Mouse (Mus musculus) embryonic facial prominence, embryonic 15.5 days (tissue): ENCODE measurements around the gene Zfpm1. TPM values are rescaled to one million over a fixed set of nuclear protein-coding genes. Genes with fewer than 3 reads are reported as not detected.

Experiments
- ATAC-seq: fragments of 200-750 bp; cut with Nextera tagmentation; 2 replicates; pipeline ENCODE4 v1.8.0; 2017; ENCODE audit warnings: low read depth, moderate TSS enrichment; ENCODE audit not compliant: insufficient number of reproducible peaks, low FRiP score, low TSS enrichment
- H3K27ac ChIP-seq: fragments of 300-500 bp; sonication (generic); replicated peaks from 2 replicates; pipeline ENCODE4 v1.5.1; 2015; ENCODE audit warnings: mild to moderate bottlenecking, inconsistent platforms
- H3K27me3 ChIP-seq: fragments of 300-500 bp; sonication (generic); 2 replicates; pipeline ENCODE4 v1.6.1; 2015; ENCODE audit warnings: inconsistent platforms
- H3K36me3 ChIP-seq: fragments of 300-500 bp; sonication (generic); 2 replicates; pipeline ENCODE4 v1.6.1; 2015; ENCODE audit warnings: mild to moderate bottlenecking, inconsistent platforms
- H3K4me1 ChIP-seq: fragments of 300-500 bp; sonication (generic); 2 replicates; pipeline ENCODE4 v1.6.1; 2015; ENCODE audit warnings: inconsistent platforms
- H3K4me2 ChIP-seq: fragments of 300-500 bp; sonication (generic); replicated peaks from 2 replicates; pipeline ENCODE4 v1.6.1; 2015; ENCODE audit warnings: mild to moderate bottlenecking, inconsistent platforms
- H3K4me3 ChIP-seq: fragments of 300-500 bp; sonication (generic); replicated peaks from 2 replicates; pipeline ENCODE4 v1.5.1; 2015; ENCODE audit warnings: mild to moderate bottlenecking, inconsistent platforms
- H3K9ac ChIP-seq: fragments of 300-500 bp; sonication (generic); 2 replicates; pipeline ENCODE4 v1.6.1; 2015; ENCODE audit warnings: inconsistent platforms
- H3K9me3 ChIP-seq: fragments of 300-500 bp; sonication (generic); replicated peaks from 2 replicates; pipeline ENCODE4 v1.6.1; 2016; ENCODE audit warnings: inconsistent platforms
- WGBS: fragments of 180-500 bp; shearing (Covaris S2); methylation state at CpG from one replicate; pipeline ENCODE4 v1.1.7; 2015; 5-methylcytosine and 5-hydroxymethylcytosine counted together
- polyA plus RNA-seq: library from polyadenylated mRNA; unstranded; fragments of >200 nt; fragmentation: Nextera tagmentation; extraction: Ambion mirVana; gene quantifications from 2 replicates; pipeline ENCODE4 v1.2.1, GENCODE M21; 2015

The Zfpm1 gene
- polyA plus RNA-seq, 1 experiment from 2014 or later, result 1.6 TPM

GRCm38 (mm10) chr8:122338852-122339251 is 56.9 kb downstream of the Zfpm1 start:
- H3K9ac ChIP-seq, result no peak overlapping the region
- H3K27ac ChIP-seq, result no peak overlapping the region
- WGBS, result 52% methylated on average over 6 of the region's 6 CpGs
- no peak for ATAC-seq
- H3K4me2 ChIP-seq, result no peak overlapping the region
- H3K4me1 ChIP-seq, result peaks cover 41% of the 10 kb centered on the region
- H3K27me3 ChIP-seq, result peaks cover 57% of the 10 kb centered on the region
- no peak overlapping the region for H3K4me3 ChIP-seq
- peaks cover 10% of the 10 kb centered on the region; the same call in 1 of the 2 replicates for H3K36me3 ChIP-seq
- H3K9me3 ChIP-seq, result no peaks in the 10 kb centered on the region

GRCm38 (mm10) chr8:122340761-122341160 is 58.8 kb downstream of the Zfpm1 start:
- no peak overlapping the region for H3K4me2 ChIP-seq
- ATAC-seq, result no peak

GRCm38 (mm10) chr8:122341790-122342189 is 59.8 kb downstream of the Zfpm1 start:
- peaks cover 39% of the 10 kb centered on the region for H3K4me1 ChIP-seq
- 83% methylated on average over 6 of the region's 6 CpGs for WGBS
- H3K27me3 ChIP-seq, result peaks cover 32% of the 10 kb centered on the region
- H3K9ac ChIP-seq, result no peak overlapping the region
- ATAC-seq, result no peak
- no peak overlapping the region for H3K27ac ChIP-seq
- no peaks in the 10 kb centered on the region for H3K9me3 ChIP-seq
- H3K4me3 ChIP-seq, result no peak overlapping the region
- H3K4me2 ChIP-seq, result no peak overlapping the region
- no peaks in the 10 kb centered on the region for H3K36me3 ChIP-seq

More at GRCm38 (mm10) chr8:122340761-122341160, 58.8 kb downstream of the Zfpm1 start:
- Histone ChIP-seq H3K9ac (no peak overlapping the region), H3K4me1 (peaks cover 49% of the 10 kb centered on the region), H3K36me3 (no peaks in the 10 kb centered on the region), H3K27ac (no peak overlapping the region), H3K4me3 (no peak overlapping the region), H3K9me3 (no peaks in the 10 kb centered on the region), H3K27me3 (peaks cover 41% of the 10 kb centered on the region)
- WGBS, result 85% methylated on average over 3 of the region's 3 CpGs

GRCm38 (mm10) chr8:122342362-122342761 is 60.4 kb downstream of the Zfpm1 start:
- no peak for ATAC-seq
- Histone ChIP-seq H3K9me3 (no peaks in the 10 kb centered on the region), H3K27ac (no peak overlapping the region), H3K4me2 (no peak overlapping the region), H3K4me3 (no peak overlapping the region), H3K36me3 (no peaks in the 10 kb centered on the region), H3K4me1 (peaks cover 36% of the 10 kb centered on the region), H3K9ac (no peak overlapping the region), H3K27me3 (peaks cover 29% of the 10 kb centered on the region)
- WGBS, result 17% methylated on average over 5 of the region's 5 CpGs

- no peak for ATAC-seq
- H3K9ac ChIP-seq, result no peak overlapping the region
These were observed 60.9 kb downstream of the Zfpm1 start for GRCm38 (mm10) chr8:122342806-122343209.

GRCm38 (mm10) chr8:122343341-122343740 is 61.4 kb downstream of the Zfpm1 start:
- H3K27me3 ChIP-seq, result peaks cover 19% of the 10 kb centered on the region
- H3K36me3 ChIP-seq, result no peaks in the 10 kb centered on the region
- WGBS, result 5% methylated on average over 11 of the region's 11 CpGs
- H3K4me1 ChIP-seq, result peaks cover 38% of the 10 kb centered on the region
- ATAC-seq, result peak; percentile 17; the same call in 1 of the 2 replicates
- peak overlapping the region; percentile 31 for H3K4me3 ChIP-seq
- peak overlapping the region; percentile 51 for H3K4me2 ChIP-seq
- peak overlapping the region; percentile 51 for H3K27ac ChIP-seq
- H3K9ac ChIP-seq, result no peak overlapping the region
- no peaks in the 10 kb centered on the region for H3K9me3 ChIP-seq

More at GRCm38 (mm10) chr8:122342806-122343209, 60.9 kb downstream of the Zfpm1 start:
- WGBS, result 2% methylated on average over 9 of the region's 9 CpGs
- Histone ChIP-seq H3K4me2 (peak overlapping the region; percentile 51), H3K4me3 (peak overlapping the region; percentile 31), H3K4me1 (peaks cover 38% of the 10 kb centered on the region), H3K9me3 (no peaks in the 10 kb centered on the region), H3K27ac (peak overlapping the region; percentile 51), H3K27me3 (peaks cover 24% of the 10 kb centered on the region), H3K36me3 (no peaks in the 10 kb centered on the region)

GRCm38 (mm10) chr8:122343758-122344157 is 61.8 kb downstream of the Zfpm1 start:
- Histone ChIP-seq H3K9ac (no peak overlapping the region), H3K4me2 (peak overlapping the region; percentile 51), H3K4me3 (peak overlapping the region; percentile 31), H3K4me1 (peaks cover 38% of the 10 kb centered on the region), H3K9me3 (no peaks in the 10 kb centered on the region), H3K27ac (peak overlapping the region; percentile 51), H3K36me3 (no peaks in the 10 kb centered on the region), H3K27me3 (peaks cover 16% of the 10 kb centered on the region; the same call in 1 of the 2 replicates)
- ATAC-seq, result 0 out of 2 replicates have a peak, but pooled peaks have one; percentile 27
- WGBS, result under 1% methylated on average over 14 of the region's 14 CpGs

GRCm38 (mm10) chr8:122344219-122344618 is 62.3 kb downstream of the Zfpm1 start:
- Histone ChIP-seq H3K27me3 (peaks cover 11% of the 10 kb centered on the region; the same call in 1 of the 2 replicates), H3K9me3 (no peaks in the 10 kb centered on the region), H3K4me3 (no peak overlapping the region), H3K4me2 (no peak overlapping the region), H3K4me1 (peaks cover 40% of the 10 kb centered on the region), H3K9ac (no peak overlapping the region), H3K27ac (no peak overlapping the region), H3K36me3 (no peaks in the 10 kb centered on the region)
- peak; percentile 55; the same call in 1 of the 2 replicates for ATAC-seq
- 2% methylated on average over 2 of the region's 5 CpGs for WGBS

GRCm38 (mm10) chr8:122345181-122346095 is 63.5 kb downstream of the Zfpm1 start:
- no peak overlapping the region for H3K9ac ChIP-seq
- H3K4me2 ChIP-seq, result no peak overlapping the region
- no peak for ATAC-seq
- peaks cover 47% of the 10 kb centered on the region for H3K4me1 ChIP-seq
- H3K9me3 ChIP-seq, result no peaks in the 10 kb centered on the region
- H3K4me3 ChIP-seq, result no peak overlapping the region
- no peak overlapping the region for H3K27ac ChIP-seq
- peaks cover 11% of the 10 kb centered on the region; the same call in 1 of the 2 replicates for H3K27me3 ChIP-seq
- WGBS, result 37% methylated on average over 12 of the region's 12 CpGs
- no peaks in the 10 kb centered on the region for H3K36me3 ChIP-seq

GRCm38 (mm10) chr8:122347811-122348552 is 66.0 kb downstream of the Zfpm1 start:
- Histone ChIP-seq H3K36me3 (no peaks in the 10 kb centered on the region), H3K4me1 (peaks cover 33% of the 10 kb centered on the region), H3K27me3 (peaks cover 11% of the 10 kb centered on the region; the same call in 1 of the 2 replicates), H3K27ac (no peak overlapping the region), H3K9me3 (no peaks in the 10 kb centered on the region), H3K4me3 (no peak overlapping the region), H3K9ac (no peak overlapping the region), H3K4me2 (no peak overlapping the region)
- no peak for ATAC-seq
- 63% methylated on average over 5 of the region's 5 CpGs for WGBS
